In the genomic region with DNA sequence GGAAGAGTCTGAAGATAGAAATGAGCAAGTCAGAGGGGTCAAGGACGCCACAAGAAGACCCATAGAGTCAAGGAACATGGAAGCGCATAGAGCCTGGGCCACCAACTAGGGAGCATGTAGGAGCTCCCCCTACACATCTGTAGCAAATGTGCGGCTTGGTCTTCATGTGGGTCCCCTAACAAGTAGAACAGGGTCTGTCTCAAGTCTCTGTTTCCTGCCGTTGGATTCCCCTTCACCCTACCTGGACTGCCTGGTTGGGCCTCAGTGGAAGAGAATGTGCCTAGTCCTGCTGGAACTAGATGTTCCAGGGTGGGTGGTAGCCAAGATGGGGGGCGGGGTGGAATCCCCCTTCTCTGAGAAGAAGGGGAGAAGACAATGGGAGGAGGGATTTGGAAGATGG, we compare ENCODE assay signal across 26 mouse cellular contexts. TPM values are rescaled to one million over a fixed set of nuclear protein-coding genes. Genes with fewer than 3 reads are reported as not detected.
"Had no signal": no experiment of that assay in that cellular context is flagged by ENCODE, and none has a peak within 500 bp of the region (broad histone marks: within the 10 kb centered on the region; RNA-seq: fewer than 3 reads in every experiment).

No protein-coding gene starts in this region.

RNA-seq across cellular contexts. Expression of a gene that starts 0.8 kb away (rescaled TPM):
- polyA plus RNA-seq: inflammation-experienced regulatory T-cells, adult 6 months had no signal

RNA-seq across cellular contexts. Expression of a gene that starts 51.6 kb away (rescaled TPM):
- polyA plus RNA-seq: heart, embryonic 11.5 days; heart, embryonic 12.5 days; heart, embryonic 13.5 days; heart, embryonic 14.5 days; heart, embryonic 15.5 days; heart, embryonic 16.5 days; heart, postnatal 0 days; hindbrain, embryonic 10.5 days; hindbrain, embryonic 11.5 days; hindbrain, embryonic 12.5 days; hindbrain, embryonic 13.5 days; hindbrain, embryonic 14.5 days; hindbrain, embryonic 15.5 days; hindbrain, embryonic 16.5 days; hindbrain, postnatal 0 days; inflammation-experienced regulatory T-cells, adult 6 months; intestine, embryonic 14.5 days; intestine, embryonic 15.5 days; intestine, embryonic 16.5 days; intestine, postnatal 0 days; kidney, adult 2 months; kidney, embryonic 14.5 days; kidney, embryonic 15.5 days; kidney, embryonic 16.5 days; kidney, postnatal 0 days; large intestine, adult 2 months had no signal

RNA-seq across cellular contexts. Expression of a gene that starts 55.1 kb away (rescaled TPM):
- polyA plus RNA-seq: hindbrain, embryonic 10.5 days; hindbrain, embryonic 11.5 days; hindbrain, embryonic 12.5 days; hindbrain, embryonic 13.5 days; hindbrain, embryonic 14.5 days; hindbrain, embryonic 16.5 days; inflammation-experienced regulatory T-cells, adult 6 months; intestine, embryonic 14.5 days; intestine, embryonic 15.5 days; intestine, embryonic 16.5 days; kidney, adult 2 months; kidney, embryonic 14.5 days; kidney, embryonic 15.5 days; kidney, embryonic 16.5 days; kidney, postnatal 0 days had no signal
